ENCODE assay signal across 11 mouse cellular contexts in genomic region chr9:121761787-121762186, GRCm38 (mm10). TPM values are rescaled to one million over a fixed set of nuclear protein-coding genes. Genes with fewer than 3 reads are reported as not detected.
DNase-seq lines count a peak whose midpoint lies in the region; ATAC-seq and TF ChIP-seq lines count a peak whose summit lies in the region.
"Had no signal": no experiment of that assay in that cellular context is flagged by ENCODE, and none has a peak within 500 bp of the region (broad histone marks: within the 10 kb centered on the region; RNA-seq: fewer than 3 reads in every experiment).

No protein-coding gene starts in this region.

- no peak for TF ChIP-seq CTCF in stomach, postnatal 0 days (IDR thresholded peaks at IDR 0.05; ENCODE audit: low read depth)

- H3K27me3 ChIP-seq in heart, embryonic 14.5 days (ENCODE audit: control insufficient read depth, insufficient read depth, low read length), result no peaks in the 10 kb centered on the region
- no peaks in the 10 kb centered on the region for H3K27me3 ChIP-seq in stomach, embryonic 16.5 days (ENCODE audit: control insufficient read depth, insufficient read depth, low read length)
- H3K27me3 ChIP-seq in stomach, postnatal 0 days (ENCODE audit: control insufficient read depth, insufficient read depth, low read length), result no peaks in the 10 kb centered on the region
- no peaks in the 10 kb centered on the region for H3K27me3 ChIP-seq in hindbrain, embryonic 12.5 days
- H3K27me3 ChIP-seq in neural tube, embryonic 13.5 days, result no peaks in the 10 kb centered on the region

- no peaks in the 10 kb centered on the region for H3K9me3 ChIP-seq in heart, embryonic 14.5 days (ENCODE audit: control insufficient read depth, low read length)
- no peaks in the 10 kb centered on the region for H3K9me3 ChIP-seq in stomach, embryonic 16.5 days (replicated peaks; ENCODE audit: control insufficient read depth, low read length)
- no peaks in the 10 kb centered on the region for H3K9me3 ChIP-seq in stomach, postnatal 0 days (ENCODE audit: control insufficient read depth, low read length)
- no peaks in the 10 kb centered on the region for H3K9me3 ChIP-seq in hindbrain, embryonic 12.5 days (replicated peaks)
- H3K9me3 ChIP-seq in neural tube, embryonic 13.5 days, result no peaks in the 10 kb centered on the region

- no peak overlapping the region for H3K4me3 ChIP-seq in heart, embryonic 14.5 days (ENCODE audit: control insufficient read depth in 1 of 2, insufficient read depth in 1 of 2, low read depth in 1 of 2, low read length in 2 of 2)
- no peak overlapping the region for H3K4me3 ChIP-seq in stomach, embryonic 16.5 days (replicated peaks; ENCODE audit: low read length)
- H3K4me3 ChIP-seq in stomach, postnatal 0 days (ENCODE audit: low read depth, low read length), result no peak overlapping the region
- no peak overlapping the region for H3K4me3 ChIP-seq in hindbrain, embryonic 12.5 days
- 0 out of 2 replicates have a peak overlapping the region, but pooled peaks have one; percentile 1 for H3K4me3 ChIP-seq in neural tube, embryonic 13.5 days

- intact Hi-C loops in heart, postnatal 36 days (cut with DNase I), result no loop called here

- 57% methylated on average over 8 of the region's 8 CpGs for WGBS in heart, embryonic 14.5 days
- 71% methylated on average over 8 of the region's 8 CpGs for WGBS in stomach, embryonic 16.5 days
- WGBS in stomach, postnatal 0 days, result 76% methylated on average over 8 of the region's 8 CpGs
- 64% methylated on average over 8 of the region's 8 CpGs for WGBS in hindbrain, embryonic 12.5 days
- WGBS in neural tube, embryonic 13.5 days, result 66% methylated on average over 8 of the region's 8 CpGs

- no peak for TF ChIP-seq EP300 in stomach, postnatal 0 days (optimal IDR thresholded peaks at IDR 0.05)

- peaks cover 15 to 30% of the 10 kb centered on the region in 2 experiments for H3K4me1 ChIP-seq in heart, embryonic 14.5 days (ENCODE audit: control insufficient read depth in 2 of 2, insufficient read depth in 2 of 2, low read length in 2 of 2)
- H3K4me1 ChIP-seq in stomach, embryonic 16.5 days (ENCODE audit: control insufficient read depth, insufficient read depth, low read length), result peaks cover 19% of the 10 kb centered on the region
- H3K4me1 ChIP-seq in stomach, postnatal 0 days (replicated peaks; ENCODE audit: control insufficient read depth, insufficient read depth), result 0 out of 2 replicates have a peak, but pooled peaks cover 8% of the 10 kb centered on the region
- H3K4me1 ChIP-seq in hindbrain, embryonic 12.5 days, result peaks cover 39% of the 10 kb centered on the region
- H3K4me1 ChIP-seq in neural tube, embryonic 13.5 days (replicated peaks), result peaks cover 43% of the 10 kb centered on the region

- no peak for DNase-seq in heart, postnatal 36 days
- DNase-seq in stomach, postnatal 0 days (ENCODE audit: low spot score), result no peak
- no peak for DNase-seq in kidney, postnatal 14 days
- DNase-seq: gastrocnemius, postnatal 14 days; lung, postnatal 10 days had no signal

- H3K36me3 ChIP-seq in heart, embryonic 14.5 days (ENCODE audit: control insufficient read depth, insufficient read depth, low read length), result peaks cover 49% of the 10 kb centered on the region
- H3K36me3 ChIP-seq in stomach, embryonic 16.5 days (ENCODE audit: control insufficient read depth, insufficient read depth, low read length), result peaks cover 11% of the 10 kb centered on the region
- peaks cover 6% of the 10 kb centered on the region; the same call in 1 of the 2 replicates for H3K36me3 ChIP-seq in stomach, postnatal 0 days (ENCODE audit: control insufficient read depth, insufficient read depth, low read length)
- peaks cover 42% of the 10 kb centered on the region for H3K36me3 ChIP-seq in hindbrain, embryonic 12.5 days
- peaks cover 50% of the 10 kb centered on the region for H3K36me3 ChIP-seq in neural tube, embryonic 13.5 days

- H3K27ac ChIP-seq in heart, embryonic 14.5 days (replicated peaks in 1 of 2; ENCODE audit: control insufficient read depth in 1 of 2, insufficient read depth in 1 of 2, low read depth in 2 of 2, low read length in 2 of 2), result no peak overlapping the region
- H3K27ac ChIP-seq in stomach, embryonic 16.5 days (ENCODE audit: low read length), result no peak overlapping the region
- no peak overlapping the region; the same call in 1 of the 2 replicates for H3K27ac ChIP-seq in stomach, postnatal 0 days (replicated peaks)
- H3K27ac ChIP-seq in hindbrain, embryonic 12.5 days, result peak overlapping the region; percentile 12; the same call in 1 of the 2 replicates
- H3K27ac ChIP-seq in neural tube, embryonic 13.5 days (replicated peaks), result 0 out of 2 replicates have a peak overlapping the region, but pooled peaks have one; percentile 23

- H3K4me2 ChIP-seq in heart, embryonic 14.5 days (ENCODE audit: low read length), result no peak overlapping the region
- H3K4me2 ChIP-seq in stomach, embryonic 16.5 days (ENCODE audit: low read depth, low read length), result 0 out of 2 replicates have a peak overlapping the region, but pooled peaks have one; percentile 89
- H3K4me2 ChIP-seq in stomach, postnatal 0 days (replicated peaks; ENCODE audit: low read depth), result no peak overlapping the region
- H3K4me2 ChIP-seq in hindbrain, embryonic 12.5 days (replicated peaks), result 0 out of 2 replicates have a peak overlapping the region, but pooled peaks have one; percentile 95
- peak overlapping the region; percentile 87; the same call in 1 of the 2 replicates for H3K4me2 ChIP-seq in neural tube, embryonic 13.5 days

- peak overlapping the region; percentile 9; the same call in 1 of the 2 replicates for H3K9ac ChIP-seq in heart, embryonic 14.5 days (ENCODE audit: low read length)
- no peak overlapping the region for H3K9ac ChIP-seq in stomach, embryonic 16.5 days (ENCODE audit: low read length)
- H3K9ac ChIP-seq in stomach, postnatal 0 days (ENCODE audit: low read length), result no peak overlapping the region; the same call in 1 of the 2 replicates
- 0 out of 2 replicates have a peak overlapping the region, but pooled peaks have one; percentile 2 for H3K9ac ChIP-seq in hindbrain, embryonic 12.5 days
- 0 out of 2 replicates have a peak overlapping the region, but pooled peaks have one; percentile 97 for H3K9ac ChIP-seq in neural tube, embryonic 13.5 days

- ATAC-seq in heart, embryonic 14.5 days (ENCODE audit: insufficient number of reproducible peaks, insufficient read depth, low FRiP score, low read depth), result no peak
- no peak for ATAC-seq in stomach, embryonic 16.5 days (ENCODE audit: insufficient read depth, low FRiP score)
- ATAC-seq in stomach, postnatal 0 days (ENCODE audit: low FRiP score, low TSS enrichment), result no peak
- no peak for ATAC-seq in hindbrain, embryonic 12.5 days (ENCODE audit: low FRiP score)
- ATAC-seq in neural tube, embryonic 13.5 days (ENCODE audit: low read depth), result no peak
- ATAC-seq in erythroid progenitor cell, adult 5-6 weeks (replicated peaks; ENCODE audit: low FRiP score, poor library complexity, severe bottlenecking), result no peak
- ATAC-seq: inflammation-experienced regulatory T-cells, adult 6 months had no signal

RNA-seq across cellular contexts. Expression of gene Zfp651, which starts 2.7 kb away (rescaled TPM):
- 14.0 and 16.5 TPM in 2 replicates for polyA plus RNA-seq in heart, embryonic 14.5 days (2014; fragmentation: Nextera tagmentation; extraction: Ambion mirVana)
- total RNA-seq in heart, postnatal 36 days (2021), result 100 to 1,000 TPM; 120 to 124 TPM
- polyA plus RNA-seq in stomach, embryonic 16.5 days (2015; fragmentation: Nextera tagmentation; extraction: Ambion mirVana), result 7.9 and 8.0 TPM in 2 replicates
- polyA plus RNA-seq in stomach, postnatal 0 days (2015; fragmentation: Nextera tagmentation; extraction: Ambion mirVana), result 8.0 and 10.5 TPM in 2 replicates
- 11.6 and 12.4 TPM in 2 replicates for polyA plus RNA-seq in hindbrain, embryonic 12.5 days (2016; fragmentation: Nextera tagmentation; extraction: Ambion mirVana)
- 18.2 and 19.2 TPM in 2 replicates for polyA plus RNA-seq in neural tube, embryonic 13.5 days (2015; fragmentation: Nextera tagmentation; extraction: Ambion mirVana)
- total RNA-seq in erythroid progenitor cell, adult 5-6 weeks (2015; ENCODE audit: low replicate concordance), result 1.1 TPM in 1 of 2 replicates, not detected in the other
- 0.77 TPM in 1 of 2 replicates, not detected in the other for total RNA-seq in erythroid progenitor cell, adult 5-6 weeks (2017; ENCODE audit: low replicate concordance)

RNA-seq across cellular contexts. Expression of gene Klhl40, which starts 15.6 kb away (rescaled TPM):
- 3.6 and 3.8 TPM in 2 replicates for polyA plus RNA-seq in heart, embryonic 14.5 days (2014; fragmentation: Nextera tagmentation; extraction: Ambion mirVana)
- 10 to 100 TPM in 1 of 2 experiments, 1 to 10 TPM in 1; 8.4 to 10.2 TPM for total RNA-seq in heart, postnatal 36 days (2021)
- polyA plus RNA-seq in stomach, embryonic 16.5 days (2015; fragmentation: Nextera tagmentation; extraction: Ambion mirVana), result 0.45 and 8.0 TPM in 2 replicates
- 0.42 and 0.46 TPM in 2 replicates for polyA plus RNA-seq in stomach, postnatal 0 days (2015; fragmentation: Nextera tagmentation; extraction: Ambion mirVana)
- polyA plus RNA-seq in hindbrain, embryonic 12.5 days (2016; fragmentation: Nextera tagmentation; extraction: Ambion mirVana), result 0.48 and 2.7 TPM in 2 replicates
- polyA plus RNA-seq in neural tube, embryonic 13.5 days (2015; fragmentation: Nextera tagmentation; extraction: Ambion mirVana), result 0.95 and 2.0 TPM in 2 replicates
- not detected in 2 replicates for total RNA-seq in erythroid progenitor cell, adult 5-6 weeks (2015; ENCODE audit: low replicate concordance)
- not detected in 2 replicates for total RNA-seq in erythroid progenitor cell, adult 5-6 weeks (2017; ENCODE audit: low replicate concordance)
- polyA plus RNA-seq: inflammation-experienced regulatory T-cells, adult 6 months had no signal

RNA-seq across cellular contexts. Expression of gene Hhatl, which starts 30.5 kb away (rescaled TPM):
- 17.8 and 18.6 TPM in 2 replicates for polyA plus RNA-seq in heart, embryonic 14.5 days (2014; fragmentation: Nextera tagmentation; extraction: Ambion mirVana)
- total RNA-seq in heart, postnatal 36 days (2021), result 100 to 1,000 TPM; 101 to 127 TPM
- polyA plus RNA-seq in stomach, embryonic 16.5 days (2015; fragmentation: Nextera tagmentation; extraction: Ambion mirVana), result 2.2 and 4.3 TPM in 2 replicates
- polyA plus RNA-seq in stomach, postnatal 0 days (2015; fragmentation: Nextera tagmentation; extraction: Ambion mirVana), result 1.5 and 2.0 TPM in 2 replicates
- polyA plus RNA-seq in hindbrain, embryonic 12.5 days (2016; fragmentation: Nextera tagmentation; extraction: Ambion mirVana), result 0.13 and 0.15 TPM in 2 replicates
- 0.10 and 0.37 TPM in 2 replicates for polyA plus RNA-seq in neural tube, embryonic 13.5 days (2015; fragmentation: Nextera tagmentation; extraction: Ambion mirVana)
- not detected in 2 replicates for total RNA-seq in erythroid progenitor cell, adult 5-6 weeks (2015; ENCODE audit: low replicate concordance)
- not detected in 2 replicates for total RNA-seq in erythroid progenitor cell, adult 5-6 weeks (2017; ENCODE audit: low replicate concordance)
- polyA plus RNA-seq: inflammation-experienced regulatory T-cells, adult 6 months had no signal

RNA-seq across cellular contexts. Expression of gene Nktr, which starts 42.8 kb away (rescaled TPM):
- 48.7 and 50.4 TPM in 2 replicates for polyA plus RNA-seq in heart, embryonic 14.5 days (2014; fragmentation: Nextera tagmentation; extraction: Ambion mirVana)
- total RNA-seq in heart, postnatal 36 days (2021), result 10 to 100 TPM; 33.0 to 33.7 TPM
- polyA plus RNA-seq in stomach, embryonic 16.5 days (2015; fragmentation: Nextera tagmentation; extraction: Ambion mirVana), result 54.7 and 55.6 TPM in 2 replicates
- polyA plus RNA-seq in stomach, postnatal 0 days (2015; fragmentation: Nextera tagmentation; extraction: Ambion mirVana), result 27.7 and 32.0 TPM in 2 replicates
- polyA plus RNA-seq in hindbrain, embryonic 12.5 days (2016; fragmentation: Nextera tagmentation; extraction: Ambion mirVana), result 77.5 and 85.3 TPM in 2 replicates
- 56.5 and 58.6 TPM in 2 replicates for polyA plus RNA-seq in neural tube, embryonic 13.5 days (2015; fragmentation: Nextera tagmentation; extraction: Ambion mirVana)
- 225 and 240 TPM in 2 replicates for total RNA-seq in erythroid progenitor cell, adult 5-6 weeks (2015; ENCODE audit: low replicate concordance)
- 322 and 375 TPM in 2 replicates for total RNA-seq in erythroid progenitor cell, adult 5-6 weeks (2017; ENCODE audit: low replicate concordance)

RNA-seq across cellular contexts. Expression of gene Ss18l2, which starts 51.7 kb away (rescaled TPM):
- 227 and 237 TPM in 2 replicates for polyA plus RNA-seq in heart, embryonic 14.5 days (2014; fragmentation: Nextera tagmentation; extraction: Ambion mirVana)
- 100 to 1,000 TPM; 125 to 135 TPM for total RNA-seq in heart, postnatal 36 days (2021)
- polyA plus RNA-seq in stomach, embryonic 16.5 days (2015; fragmentation: Nextera tagmentation; extraction: Ambion mirVana), result 103 and 112 TPM in 2 replicates
- polyA plus RNA-seq in stomach, postnatal 0 days (2015; fragmentation: Nextera tagmentation; extraction: Ambion mirVana), result 106 and 119 TPM in 2 replicates
- polyA plus RNA-seq in hindbrain, embryonic 12.5 days (2016; fragmentation: Nextera tagmentation; extraction: Ambion mirVana), result 103 and 130 TPM in 2 replicates
- 162 and 189 TPM in 2 replicates for polyA plus RNA-seq in neural tube, embryonic 13.5 days (2015; fragmentation: Nextera tagmentation; extraction: Ambion mirVana)
- 8.8 and 47.2 TPM in 2 replicates for total RNA-seq in erythroid progenitor cell, adult 5-6 weeks (2015; ENCODE audit: low replicate concordance)
- total RNA-seq in erythroid progenitor cell, adult 5-6 weeks (2017; ENCODE audit: low replicate concordance), result 17.2 and 52.3 TPM in 2 replicates

Comparison
In these comparisons a context has a peak if more than half of its experiments do, and no peak if none do; other contexts are left out.
1. H3K4me2 ChIP-seq: peak in stomach, embryonic 16.5 days (single experiment), hindbrain, embryonic 12.5 days (single experiment) and neural tube, embryonic 13.5 days (single experiment); none in heart, embryonic 14.5 days (single experiment) and stomach, postnatal 0 days (single experiment).
2. H3K27ac ChIP-seq: peak in hindbrain, embryonic 12.5 days (single experiment) and neural tube, embryonic 13.5 days (single experiment); none in heart, embryonic 14.5 days (0 of 2), stomach, embryonic 16.5 days (single experiment) and stomach, postnatal 0 days (single experiment).
3. H3K9ac ChIP-seq: peak in heart, embryonic 14.5 days (single experiment), hindbrain, embryonic 12.5 days (single experiment) and neural tube, embryonic 13.5 days (single experiment); none in stomach, embryonic 16.5 days (single experiment) and stomach, postnatal 0 days (single experiment).